Mouse (Mus musculus) heart, postnatal 4 days (tissue): Measurements from ENCODE around the gene Tspan4. TPM values are rescaled to one million over a fixed set of nuclear protein-coding genes. Genes with fewer than 3 reads are reported as not detected.
A peak's percentile ranks its signal among the peaks of the same experiment; 100 is the strongest.

ENCODE experiments used
- DNase-seq: peaks from one replicate; pipeline ENCODE4 v3.0.0; 2021
- total RNA-seq, 2 experiments: library from RNA; stranded (reverse); gene quantifications; 2 replicates each; pipeline ENCODE4 v1.2.3; 2021

Gene Tspan4
- total RNA-seq, 2 experiments from 2014 or later = 37.2 to 38.0 TPM

DNA sequence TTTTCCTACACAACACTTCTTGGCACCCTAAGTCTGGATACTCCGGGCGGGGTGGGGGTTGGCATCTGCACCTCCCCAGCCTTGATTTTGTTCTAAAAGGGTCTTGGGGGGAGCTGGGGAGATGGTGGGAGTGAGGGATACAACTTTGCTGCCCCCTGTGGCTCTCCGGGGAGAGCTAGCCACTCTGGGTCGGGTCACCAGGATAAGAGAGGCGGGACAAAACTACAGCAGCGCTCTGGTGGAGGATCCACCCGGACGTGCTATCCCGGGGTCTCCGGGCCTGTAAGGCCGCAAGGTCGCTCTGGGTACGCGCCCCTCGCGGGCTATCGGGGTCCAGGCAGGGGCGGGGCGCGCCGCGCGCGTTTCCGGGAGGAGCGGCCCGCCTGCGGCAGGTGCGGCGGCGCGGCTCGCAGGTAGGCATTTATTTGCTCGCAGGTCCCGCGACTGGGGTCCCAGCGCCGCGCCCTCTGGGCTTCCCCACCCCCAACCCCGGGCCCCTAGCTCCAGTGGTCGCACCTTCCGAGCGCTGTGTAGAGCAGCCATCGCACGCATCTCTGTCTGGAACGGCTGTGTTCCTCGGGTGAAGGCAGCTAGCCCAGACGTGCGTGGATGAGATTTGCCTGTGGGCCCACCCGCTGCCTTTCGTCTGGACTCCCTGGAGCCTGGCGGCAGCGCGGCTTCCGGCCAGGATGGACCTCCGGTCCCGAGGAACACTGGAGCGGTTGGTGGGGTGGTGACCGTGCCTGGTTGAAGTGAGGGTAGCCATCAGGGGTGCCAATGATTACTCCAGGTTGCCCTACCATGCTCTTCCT, 13.3 kb upstream of the Tspan4 start:
- peak; percentile 55 for DNase-seq

DNA sequence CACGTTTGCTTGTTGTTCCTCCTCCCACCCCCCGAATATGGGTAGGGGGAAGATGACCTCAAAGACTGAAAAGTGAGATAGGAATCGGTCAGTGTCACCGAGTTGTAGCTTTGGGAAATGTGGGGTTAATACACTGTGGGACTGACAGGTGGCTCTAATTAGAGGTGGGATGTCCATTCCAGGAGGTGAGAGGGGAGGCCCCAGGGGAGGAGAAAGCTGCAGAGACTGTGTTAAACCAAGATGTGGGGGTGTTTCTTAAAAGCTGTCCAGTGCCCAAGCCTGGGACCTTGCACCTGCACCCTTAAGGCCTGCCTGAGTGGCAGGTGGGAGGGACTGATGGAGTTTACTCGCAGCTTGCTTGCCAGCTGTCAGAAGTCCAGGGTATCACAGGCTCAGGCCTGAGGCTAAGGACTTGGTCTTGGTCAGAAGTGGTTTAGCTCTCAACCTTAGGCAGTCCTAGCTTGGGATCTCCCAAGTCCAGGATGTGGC, 12.7 kb upstream of the Tspan4 start:
- DNase-seq = no peak

DNA sequence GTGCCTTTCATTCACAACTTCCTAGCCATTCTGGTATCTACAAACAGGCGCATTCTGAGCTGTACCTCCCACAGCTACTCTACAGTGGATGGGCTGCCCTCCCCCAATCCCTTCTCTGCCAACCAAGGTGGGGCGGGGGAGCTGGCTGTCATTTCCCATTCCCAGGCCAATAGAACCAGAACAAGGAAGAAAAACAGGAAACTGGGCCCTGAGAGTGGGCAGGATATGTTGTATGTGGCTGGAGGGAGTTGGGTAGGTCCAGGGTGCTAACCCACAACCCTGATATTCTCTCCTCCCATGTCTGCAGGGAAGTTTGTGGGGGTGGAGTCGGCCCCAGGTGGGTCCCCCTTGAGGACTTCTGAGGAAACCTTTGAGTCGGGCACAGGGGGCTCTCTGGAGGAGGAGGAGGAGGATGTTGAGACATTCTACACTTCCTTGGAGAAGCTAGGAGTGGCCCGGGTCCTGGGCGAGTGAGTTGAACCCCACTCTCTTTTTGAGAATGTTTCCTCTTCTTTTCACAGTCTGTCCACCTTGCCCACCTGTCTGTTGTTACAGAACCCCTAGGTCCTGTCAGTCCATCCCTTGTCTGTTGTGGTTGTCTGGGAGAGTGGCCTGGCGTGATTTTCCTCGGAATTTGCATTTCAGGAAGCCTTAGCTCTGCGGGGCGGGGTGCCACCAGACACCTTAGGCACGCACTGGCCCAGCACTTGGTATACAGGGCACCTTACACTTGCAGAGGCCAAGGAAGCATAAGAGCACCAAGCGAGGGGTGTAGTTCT, 11.0 kb upstream of the Tspan4 start:
- peak; percentile 73 for DNase-seq

DNA sequence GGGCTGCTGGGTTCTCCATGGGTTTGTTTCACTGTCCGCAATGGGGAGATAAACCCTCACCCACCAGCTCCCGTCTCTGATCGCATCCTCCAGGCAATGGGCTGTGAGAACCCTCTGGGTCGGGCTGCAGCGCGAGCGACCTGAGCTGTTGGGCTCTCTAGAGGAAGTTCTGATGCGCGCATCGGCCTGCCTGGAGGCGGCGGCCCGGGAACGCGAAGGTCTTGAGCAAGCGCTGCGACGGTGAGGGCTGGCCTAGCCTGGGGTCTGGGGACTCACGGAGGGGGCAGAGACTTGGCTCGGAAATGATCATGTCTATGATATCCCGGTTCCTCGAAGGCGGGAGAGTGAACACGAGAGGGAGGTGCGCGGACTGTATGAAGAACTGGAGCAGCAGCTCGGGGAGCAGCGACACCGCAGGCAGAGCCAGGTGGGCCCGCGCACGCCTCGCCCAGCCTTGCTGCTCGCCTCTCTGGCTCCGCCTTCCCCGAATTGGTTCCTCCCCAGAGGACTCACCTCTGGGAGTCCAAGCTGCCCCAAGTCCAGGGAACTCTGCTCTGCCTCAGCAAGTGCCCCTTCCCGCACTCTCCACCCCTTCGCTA, 10.3 kb upstream of the Tspan4 start:
- no peak for DNase-seq

DNA sequence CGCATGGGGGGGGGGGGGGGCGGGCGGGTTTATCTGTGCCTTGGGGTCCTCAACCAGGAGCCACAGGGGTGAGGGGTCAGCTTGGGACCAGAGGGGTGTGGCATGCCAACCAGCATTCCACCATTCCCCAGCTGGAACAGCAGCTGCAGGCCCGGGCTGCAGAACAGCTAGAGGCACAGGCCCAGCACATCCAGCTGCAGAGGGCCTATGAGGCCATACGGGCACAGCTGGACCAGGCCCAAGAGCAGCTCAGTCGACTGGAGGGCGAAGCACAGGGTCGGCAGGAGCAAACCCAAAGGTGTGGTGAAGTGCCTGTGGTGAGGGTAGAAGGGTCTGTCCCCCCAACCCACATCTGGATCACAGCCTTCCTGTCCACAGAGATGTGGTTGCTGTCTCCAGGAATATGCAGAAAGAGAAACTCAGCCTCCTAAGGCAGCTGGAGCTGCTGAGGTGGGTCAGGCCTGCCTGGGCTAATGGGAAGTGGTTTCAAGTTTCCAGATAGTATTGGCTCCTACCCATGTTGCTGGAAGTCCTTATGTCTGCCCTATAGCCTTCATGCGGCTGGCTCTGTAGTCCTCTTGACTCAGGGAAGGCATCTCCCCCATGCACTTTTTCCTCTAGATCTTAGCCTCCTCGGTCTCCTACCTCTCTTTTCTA, 9.5 kb upstream of the Tspan4 start:
- DNase-seq = no peak

DNA sequence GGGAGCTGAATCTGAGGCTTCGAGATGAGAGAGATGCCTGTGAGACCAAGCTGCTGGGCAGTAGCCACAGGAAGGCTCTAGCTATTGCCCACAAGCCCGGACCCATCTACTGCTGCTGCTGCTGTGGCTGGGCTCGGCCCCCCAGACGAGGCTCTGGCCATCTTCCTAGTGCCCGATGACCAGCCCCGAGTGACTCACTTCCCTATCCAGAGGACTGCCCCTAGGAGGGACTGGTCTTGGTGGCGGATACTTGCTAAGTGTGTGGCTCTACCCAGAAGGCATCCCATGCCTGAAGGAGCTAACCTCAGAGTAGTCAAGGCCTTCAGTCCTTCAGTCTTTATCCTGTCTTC, 9.0 kb upstream of the Tspan4 start:
- DNase-seq = no peak

DNA sequence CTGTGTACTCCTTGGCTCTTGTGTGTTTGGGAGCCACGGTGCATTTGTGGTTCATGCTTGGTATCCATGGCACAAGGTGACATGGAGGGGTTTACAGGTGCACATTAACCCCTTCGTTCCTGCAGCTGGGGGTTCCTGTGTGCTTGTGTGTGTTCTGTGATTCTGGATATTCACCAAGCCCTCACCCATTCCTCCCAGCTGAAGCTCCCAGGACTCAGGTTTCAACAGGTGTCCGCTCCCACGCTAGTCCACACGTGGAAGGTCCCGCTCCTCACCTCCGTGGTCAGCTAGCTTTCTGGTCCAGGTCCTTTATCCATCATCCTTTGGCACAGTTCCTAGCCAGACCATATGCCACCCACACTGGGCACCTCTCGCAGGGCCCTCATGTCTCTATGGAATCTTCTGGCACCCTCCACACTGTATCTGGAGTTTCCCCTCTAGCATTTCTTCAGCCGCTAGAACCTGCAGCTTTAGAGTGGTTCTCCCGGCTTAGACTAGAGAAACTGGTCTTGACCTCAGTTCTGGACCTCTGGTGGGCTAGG, 8.4 kb upstream of the Tspan4 start:
- DNase-seq = no peak

DNA sequence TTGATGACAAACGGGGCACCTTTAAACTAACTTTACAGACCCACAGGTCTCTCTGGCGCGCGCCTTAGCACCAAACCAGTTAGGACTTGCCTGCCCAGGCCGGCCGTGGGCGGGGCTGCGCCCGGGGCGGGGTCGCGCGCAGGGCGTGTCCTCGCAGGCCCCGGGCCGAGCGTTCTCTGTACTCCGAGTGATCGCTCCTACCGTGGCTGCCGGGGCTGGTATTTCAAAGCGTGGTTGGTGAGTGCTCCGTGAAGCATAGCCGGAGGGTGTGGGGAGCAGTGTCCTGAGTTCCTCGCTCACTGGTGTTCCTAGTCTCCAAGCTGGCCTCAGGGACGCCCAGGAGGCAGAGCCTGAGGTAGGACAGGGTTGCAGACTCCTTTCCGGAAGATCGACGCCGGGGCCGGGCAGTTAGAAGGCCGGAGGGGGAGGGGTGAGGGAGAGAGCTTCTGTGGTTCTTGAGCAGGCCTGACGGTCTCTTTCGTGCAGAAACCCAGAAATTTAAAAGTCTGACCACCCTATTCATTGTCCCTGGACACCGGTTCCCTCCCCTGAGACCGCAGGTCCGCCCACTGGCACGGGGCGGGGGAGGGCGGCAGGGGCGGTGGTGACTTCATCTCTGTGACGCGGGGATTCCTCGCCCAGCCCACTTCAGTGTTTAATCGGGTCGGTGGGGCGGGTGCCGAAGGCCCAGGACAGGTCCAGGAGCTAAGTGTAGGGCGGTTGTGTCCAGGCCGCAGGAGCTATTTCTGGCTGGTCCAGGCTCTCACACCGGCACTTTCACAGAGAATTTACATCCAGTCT, 7.6 kb upstream of the Tspan4 start, which contains the start of gene Cd151:
TSS of gene Cd151 (plus strand) at position 163 of the 801 bp plus-strand sequence.
- peak; percentile 93 for DNase-seq

DNA sequence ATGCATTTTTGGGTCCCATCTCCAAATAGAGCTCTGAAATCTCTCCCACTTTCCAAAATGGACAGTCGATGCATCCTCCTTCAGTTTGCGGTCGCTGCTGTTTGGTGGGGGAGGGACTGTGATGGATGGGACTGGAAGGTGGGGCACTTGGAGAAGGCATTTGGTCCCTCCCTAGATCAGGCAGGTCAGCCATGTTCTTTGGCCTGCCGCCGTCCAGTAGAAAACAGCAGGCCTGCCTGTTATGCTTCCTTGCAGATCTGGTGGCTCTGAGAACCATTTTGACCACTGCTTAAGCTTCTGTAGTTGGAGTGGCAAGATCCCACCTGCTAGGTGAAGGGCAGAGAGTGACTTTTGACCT, 6.9 kb upstream of the Tspan4 start:
- DNase-seq = no peak

DNA sequence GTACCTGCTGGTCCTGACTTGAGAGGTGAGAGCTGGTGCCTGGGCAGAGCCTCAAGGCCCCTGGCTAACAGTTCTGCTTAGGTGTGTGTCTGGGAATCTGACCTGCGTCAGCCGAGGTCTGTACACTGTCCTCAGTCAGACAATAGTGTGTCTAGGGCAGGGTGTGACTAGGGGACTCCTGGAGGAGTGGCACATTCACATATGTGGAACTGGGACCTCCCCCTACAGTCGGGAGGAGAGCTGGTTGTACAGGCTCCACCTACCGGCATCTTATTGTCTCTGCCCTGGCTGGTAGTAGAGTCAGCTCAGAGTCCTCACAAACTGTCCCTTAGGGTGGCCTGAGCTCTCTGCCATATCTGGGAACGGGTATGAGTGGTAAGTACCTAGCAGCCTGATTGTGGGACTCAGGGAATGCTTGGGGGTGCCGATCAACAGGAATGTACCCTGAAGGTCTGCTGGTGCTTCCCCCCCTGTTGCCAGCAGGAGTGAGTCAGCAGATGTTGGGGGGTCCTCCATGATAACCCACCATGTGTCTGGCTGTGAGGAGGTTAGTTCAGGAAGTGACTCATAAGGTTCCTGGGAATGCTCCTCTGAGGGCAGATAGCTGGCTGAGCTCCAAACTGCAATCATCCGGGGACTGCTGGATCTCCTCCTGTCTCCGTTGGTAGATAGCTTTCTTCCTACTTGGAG, 6.4 kb upstream of the Tspan4 start:
- DNase-seq = peak; percentile 78

DNA sequence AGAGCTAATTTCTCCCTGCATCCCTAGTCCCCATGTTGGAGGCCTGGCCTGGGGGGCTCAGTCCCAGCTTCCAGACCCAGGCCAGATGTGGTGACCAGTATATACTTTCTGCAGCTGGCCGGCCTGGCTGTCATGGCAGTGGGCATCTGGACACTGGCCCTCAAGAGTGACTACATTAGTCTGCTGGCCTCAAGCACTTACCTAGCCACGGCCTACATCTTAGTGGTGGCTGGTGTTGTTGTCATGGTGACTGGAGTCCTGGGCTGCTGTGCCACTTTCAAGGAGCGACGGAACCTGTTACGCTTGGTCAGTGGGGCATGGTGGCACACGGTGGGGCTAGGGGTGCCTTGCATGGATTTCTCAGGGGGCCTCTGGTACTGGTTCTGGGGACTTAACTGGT, 5.7 kb upstream of the Tspan4 start:
- no peak for DNase-seq

DNA sequence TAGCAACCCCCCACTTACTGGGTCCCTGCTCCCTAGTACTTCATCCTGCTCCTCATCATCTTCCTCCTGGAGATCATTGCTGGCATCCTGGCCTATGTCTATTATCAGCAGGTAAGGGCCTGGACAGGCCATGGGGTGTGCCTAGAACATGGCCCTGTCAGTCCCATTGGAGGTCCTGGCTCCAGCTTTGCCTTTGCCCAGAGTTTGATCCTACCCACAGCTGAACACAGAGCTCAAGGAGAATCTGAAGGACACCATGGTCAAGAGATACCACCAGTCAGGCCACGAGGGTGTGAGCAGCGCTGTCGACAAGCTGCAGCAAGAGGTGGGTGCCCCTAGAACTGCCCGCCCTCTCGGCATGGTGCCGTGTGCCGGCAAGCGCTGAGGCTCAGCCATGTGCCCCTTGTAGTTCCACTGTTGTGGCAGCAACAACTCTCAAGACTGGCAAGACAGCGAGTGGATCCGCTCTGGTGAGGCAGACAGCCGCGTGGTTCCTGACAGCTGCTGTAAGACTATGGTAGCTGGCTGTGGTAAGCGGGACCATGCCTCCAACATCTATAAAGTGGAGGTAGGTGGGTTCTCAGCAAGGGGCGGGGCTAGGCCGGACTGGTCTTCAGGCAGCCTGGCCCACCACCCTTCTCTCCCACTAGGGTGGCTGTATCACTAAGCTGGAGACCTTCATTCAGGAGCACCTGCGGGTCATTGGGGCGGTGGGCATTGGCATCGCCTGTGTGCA, 5.0 kb upstream of the Tspan4 start:
- peak; percentile 58 for DNase-seq

DNA sequence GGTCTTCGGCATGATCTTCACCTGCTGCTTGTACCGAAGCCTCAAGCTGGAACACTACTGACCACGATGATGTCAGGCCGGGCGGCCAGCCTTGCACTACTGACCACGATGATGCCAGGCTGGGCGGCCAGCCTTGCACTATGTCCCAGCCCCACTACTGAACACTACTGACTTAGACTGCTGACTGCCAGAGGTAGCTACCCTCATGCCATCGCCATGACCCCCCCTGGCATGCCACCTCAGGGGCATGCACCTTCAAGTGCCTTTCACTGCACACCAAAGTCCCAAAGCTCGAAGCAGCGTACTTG, 4.4 kb upstream of the Tspan4 start:
- DNase-seq = no peak

DNA sequence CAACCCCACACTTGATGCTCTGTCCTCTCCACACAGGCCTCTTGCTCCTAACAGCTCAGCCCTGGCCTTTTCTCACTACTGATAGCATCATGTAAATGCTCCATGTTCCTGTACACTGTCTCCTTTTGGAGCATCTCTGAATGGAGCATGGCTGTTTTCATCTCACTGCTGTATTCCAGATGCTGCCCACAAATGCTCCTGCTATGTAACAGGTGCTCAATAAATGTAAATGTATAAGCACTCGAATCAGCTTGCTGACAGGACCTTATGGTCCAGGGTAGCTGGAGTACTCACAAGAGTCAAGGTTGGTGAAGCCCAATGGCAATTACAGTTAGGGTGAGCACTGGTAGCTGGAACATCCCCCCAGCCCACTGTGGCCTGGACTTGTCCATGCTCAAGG, 3.8 kb upstream of the Tspan4 start:
- DNase-seq = no peak

DNA sequence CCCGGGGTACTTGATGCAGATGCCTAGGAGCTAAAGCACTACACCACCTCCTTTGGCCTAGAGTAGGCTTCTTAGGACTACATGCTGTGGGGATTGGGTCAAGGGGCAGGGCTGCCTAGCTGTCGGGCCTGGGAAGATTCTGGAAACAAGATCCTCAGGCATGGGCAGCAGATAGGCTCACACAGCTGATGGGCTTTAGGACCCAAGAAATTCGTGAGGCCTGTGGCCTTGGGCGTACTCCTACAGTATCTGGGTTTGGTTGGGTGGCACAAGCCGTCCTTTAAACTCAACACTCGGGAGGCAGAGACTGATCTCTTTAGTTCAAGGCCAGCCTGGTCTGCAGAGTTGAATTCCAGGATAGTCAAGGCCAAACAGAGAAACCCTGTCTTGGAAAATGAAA, 2.8 kb upstream of the Tspan4 start:
- DNase-seq = no peak

DNA sequence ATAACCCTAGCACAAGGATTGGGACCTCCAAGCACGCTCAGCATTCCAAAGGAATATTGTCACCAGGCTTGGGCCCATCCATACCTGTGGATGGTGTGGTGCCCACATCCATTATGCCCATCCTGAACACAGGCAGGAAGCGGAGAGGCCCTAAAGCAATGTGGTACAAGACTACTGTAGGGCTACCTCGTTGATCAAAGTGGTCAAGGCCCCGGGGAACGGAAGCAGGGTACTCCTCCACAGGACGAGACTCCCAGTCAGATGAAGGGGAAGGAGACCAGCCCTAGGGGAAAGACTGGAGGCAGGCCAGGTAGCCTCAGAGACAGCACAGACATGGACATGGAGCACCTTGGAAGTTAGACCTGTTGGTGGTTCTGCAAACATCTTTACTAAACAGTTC, 2.3 kb upstream of the Tspan4 start:
- no peak for DNase-seq

DNA sequence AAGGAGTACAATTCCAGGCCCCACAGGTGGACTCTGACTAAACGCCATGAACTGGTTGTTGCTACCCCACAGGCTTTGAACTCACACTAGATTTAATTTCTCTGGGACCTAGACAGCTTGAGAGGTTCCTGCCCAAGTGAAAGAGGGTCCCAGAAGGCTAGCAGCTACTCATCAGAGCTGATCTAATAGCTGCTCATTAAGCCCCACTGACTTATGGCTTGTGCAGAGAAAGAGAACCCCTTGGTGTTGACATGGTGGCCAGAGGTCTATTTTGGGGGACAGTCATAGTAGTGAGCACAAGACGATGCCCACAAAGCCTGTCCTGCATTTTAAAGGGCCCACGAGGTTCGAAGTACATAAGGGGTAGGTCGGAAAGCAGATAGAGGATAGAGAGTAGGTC, 880 bp upstream of the Tspan4 start:
- no peak for DNase-seq

DNA sequence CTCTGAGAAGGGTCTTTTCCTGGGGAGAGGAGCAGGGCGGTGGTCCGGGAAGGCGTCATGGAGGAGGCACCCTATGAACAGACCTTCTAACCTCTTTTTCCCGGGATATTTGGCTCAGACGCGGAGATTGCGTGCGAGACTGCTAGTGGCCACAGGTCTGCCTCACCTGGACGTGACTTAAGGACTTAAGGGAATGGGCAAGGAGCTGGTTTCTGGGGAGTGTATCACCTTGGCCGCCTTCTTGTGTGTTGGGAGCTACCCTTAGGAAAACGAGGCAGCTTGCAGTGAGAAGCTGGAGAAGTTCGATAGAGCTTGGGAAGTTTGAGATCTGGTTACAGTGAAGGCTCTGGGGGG, 742 bp downstream of the Tspan4 start:
- no peak for DNase-seq

DNA sequence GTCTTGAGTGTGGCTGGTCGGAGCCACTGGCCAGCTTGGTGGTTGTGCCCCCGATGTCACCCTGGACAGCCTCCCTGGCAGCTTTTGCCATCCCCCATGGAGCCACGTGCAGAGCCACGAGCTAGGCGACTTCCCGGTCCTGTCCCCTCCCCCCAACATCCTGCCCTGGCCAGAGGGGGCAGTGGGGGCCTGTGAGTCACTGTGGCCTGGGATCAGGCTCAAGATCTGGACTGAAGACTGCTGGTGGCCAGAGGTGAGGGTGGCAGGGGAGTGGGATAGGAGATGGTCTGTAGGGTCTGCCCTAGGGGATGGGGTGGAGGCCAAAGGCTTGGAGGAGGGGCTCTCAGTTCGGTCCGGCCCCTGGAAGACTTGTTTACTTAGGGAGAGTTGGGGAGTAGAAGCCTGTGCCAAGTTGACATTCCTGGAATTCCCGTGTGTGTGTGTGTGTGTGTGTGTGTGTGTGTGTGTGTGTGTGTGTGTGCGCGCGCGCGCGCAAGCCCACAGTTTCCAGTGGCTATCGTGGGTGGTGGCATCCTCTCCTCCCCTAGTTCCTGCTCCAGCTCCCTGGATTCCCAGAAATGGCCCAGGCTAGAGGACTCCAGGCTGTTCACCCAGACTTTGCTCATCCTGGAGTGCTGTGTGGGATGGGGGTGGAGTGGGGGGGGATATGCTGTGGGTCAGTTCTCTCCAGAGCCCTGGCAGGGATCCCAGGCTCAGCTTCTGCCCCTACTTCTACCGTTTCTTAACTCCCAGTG, 1.4 kb downstream of the Tspan4 start:
- DNase-seq = peak; percentile 89

DNA sequence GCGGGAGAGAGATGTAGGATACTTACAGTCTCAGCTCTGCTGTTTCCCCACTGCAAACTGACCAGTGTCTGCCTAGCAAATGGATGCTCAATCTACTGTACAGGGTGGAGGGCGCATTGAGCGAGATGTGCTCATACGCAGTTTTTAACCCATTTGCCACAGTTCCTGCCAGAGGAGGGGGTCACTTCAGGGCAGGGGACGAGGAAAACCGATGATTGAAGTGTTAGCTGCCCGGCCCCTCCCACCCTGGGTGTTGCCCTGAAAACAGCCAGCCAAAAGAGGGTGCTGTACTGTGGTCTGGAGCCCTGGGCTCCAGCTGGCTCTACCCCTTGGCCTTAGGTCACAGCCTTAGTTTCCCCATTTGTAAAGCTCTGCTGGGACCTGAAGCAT, 1.9 kb downstream of the Tspan4 start:
- no peak for DNase-seq
